Mouse (Mus musculus) adrenal gland (tissue): Measurements from ENCODE around the gene Trpm1.

Experiments used
- intact Hi-C: fragments of 180-260 bp; cut with DNase I; formaldehyde crosslinking; loops from one replicate; pipeline ENCODE4 v1.15.1; 2025
- microRNA-seq, 2 experiments: library from miRNA; unstranded; fragments of <30 nt; microRNA quantifications; one replicate each; pipeline ENCODE4; 2019

Trpm1 gene

DNA sequence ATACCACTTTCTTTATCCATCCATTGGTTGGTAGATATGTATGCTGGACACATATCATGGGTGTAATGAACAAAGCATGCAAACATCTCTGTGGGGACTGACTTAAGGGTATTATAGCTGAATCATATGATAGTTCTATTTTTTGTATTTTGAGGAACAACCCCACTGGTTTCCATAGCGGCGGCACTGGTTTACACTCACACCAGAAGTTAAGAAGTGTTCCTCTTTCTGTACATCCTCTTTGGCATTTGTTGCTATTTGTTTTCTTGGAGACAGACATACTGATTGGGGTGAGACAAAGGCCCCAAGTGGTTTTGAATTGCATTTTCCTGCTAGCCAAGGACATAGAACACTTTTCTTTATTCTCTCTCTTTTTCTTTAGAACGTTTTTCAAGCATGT lies 125.9 kb downstream of the Trpm1 start:
- intact Hi-C loops, result no loop called here

DNA sequence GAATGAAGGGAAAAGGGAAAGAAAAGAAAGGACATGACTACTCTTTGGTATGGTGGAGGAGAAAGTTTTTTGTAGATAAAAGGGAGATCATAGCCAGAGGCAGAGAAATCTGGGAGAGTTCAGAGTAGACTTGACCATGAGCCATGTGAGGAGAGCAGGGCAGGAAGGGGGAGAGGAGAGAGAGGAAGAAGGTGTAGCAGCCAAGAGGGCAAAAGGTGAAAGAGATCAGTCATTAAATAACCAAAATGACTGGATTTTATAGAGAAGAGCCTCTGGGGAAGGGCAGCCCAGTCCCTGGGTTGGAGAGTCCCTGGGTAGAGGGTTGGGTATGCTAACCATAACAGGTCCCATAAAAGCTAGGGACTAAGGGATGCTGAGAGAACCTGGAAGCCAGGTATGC lies 132.9 kb downstream of the Trpm1 start:
- intact Hi-C loops, result loop anchor here (5.0 kb wide), 1 partner anchor 349 kb away; the partner anchor contains the start of gene Klf13

- intact Hi-C loops, result loop anchor here (5.0 kb wide), 1 partner anchor 350 kb away; the partner anchor contains the start of gene Klf13
These were observed 133.9 kb downstream of the Trpm1 start, which contains the start of gene Mtmr10 for GRCm38 (mm10) chr7:64287414-64288091. Mtmr10 (plus strand) TSS chr7:64287653.

DNA sequence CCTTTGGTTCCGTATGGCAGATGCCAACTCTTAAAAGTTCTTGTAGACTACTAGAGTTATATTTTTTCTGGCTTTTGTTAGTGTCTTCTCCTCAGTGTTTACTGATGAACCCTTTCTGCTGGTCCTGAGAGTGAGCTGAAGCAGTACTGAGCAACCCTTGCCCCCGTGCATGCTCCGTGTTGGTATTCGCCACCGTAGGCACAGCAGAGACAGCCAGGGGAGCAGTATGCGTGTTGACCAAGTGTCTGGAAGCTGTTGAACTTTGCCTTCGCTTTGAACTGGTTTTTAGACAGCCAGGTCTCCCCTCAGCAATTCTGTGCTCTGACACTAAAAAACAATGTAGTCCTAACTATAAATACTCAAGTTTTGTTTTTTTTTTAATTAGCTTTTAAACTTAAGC lies 135.8 kb downstream of the Trpm1 start:
- intact Hi-C loops, result loop anchor here (5.0 kb wide), 1 partner anchor 352 kb away; the partner anchor contains the start of gene Klf13

- intact Hi-C loops, result no loop called here
These were observed 136.8 kb downstream of the Trpm1 start for GRCm38 (mm10) chr7:64290431-64290830.

GRCm38 (mm10) chr7:64291722-64292121 lies 138.1 kb downstream of the Trpm1 start:
- intact Hi-C loops, result no loop called here

DNA sequence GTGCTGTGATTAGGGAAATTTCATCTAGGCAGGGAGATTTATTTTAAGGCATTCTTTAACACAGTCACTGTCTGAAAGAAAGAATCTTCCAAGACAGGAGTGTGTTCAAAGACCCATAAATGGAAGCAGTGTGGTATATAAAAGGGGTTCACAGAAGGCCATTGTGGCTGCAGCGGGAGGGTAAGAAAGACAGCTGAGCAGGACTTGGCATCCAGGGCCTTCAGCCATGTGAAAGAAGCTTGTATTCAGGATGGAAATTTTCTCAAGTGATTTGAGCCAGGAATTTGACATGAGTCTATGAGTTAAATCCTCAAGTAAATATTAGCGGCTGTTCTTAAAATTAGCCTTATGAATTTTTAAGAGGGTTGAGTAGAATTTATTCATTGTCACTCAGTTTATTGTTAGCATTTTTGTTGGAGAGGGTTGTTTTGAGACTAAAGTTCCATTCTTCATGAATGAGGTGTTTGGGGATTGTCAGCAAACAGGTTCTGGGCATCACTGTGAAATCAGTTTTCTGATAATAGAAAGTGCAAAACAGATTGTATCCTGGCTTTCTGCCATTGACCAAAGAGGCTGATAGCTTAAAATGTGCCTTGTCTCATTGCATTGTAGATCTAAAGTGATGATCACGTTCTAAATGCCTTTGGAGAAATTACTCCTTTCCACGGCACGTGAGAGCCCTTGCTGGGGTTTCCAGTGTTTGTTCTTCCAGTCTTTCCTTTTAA lies 142.8 kb downstream of the Trpm1 start:
- intact Hi-C loops, result no loop called here

DNA sequence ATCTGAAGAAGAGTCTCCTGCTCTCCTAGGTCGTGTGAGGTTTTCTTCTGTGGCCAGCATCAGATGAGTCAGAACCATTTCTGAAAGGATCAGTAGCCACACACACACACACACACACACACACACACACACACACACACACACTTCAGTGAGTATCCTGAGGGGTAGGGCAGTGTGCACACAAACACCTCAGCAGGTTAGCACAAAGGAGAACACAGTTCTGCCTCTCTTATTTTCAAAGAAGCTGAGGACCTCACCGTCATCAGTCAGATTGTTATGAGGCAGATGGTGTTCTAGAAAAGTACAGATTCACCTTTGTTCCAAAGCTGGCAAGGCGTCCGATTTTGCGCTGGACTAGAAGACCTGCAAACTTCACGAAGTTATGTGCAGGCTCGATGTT lies 156.6 kb downstream of the Trpm1 start:
- intact Hi-C loops, result no loop called here

- intact Hi-C loops, result no loop called here
These were observed 157.1 kb downstream of the Trpm1 start for GRCm38 (mm10) chr7:64310756-64311155.

GRCm38 (mm10) chr7:64312811-64313210 lies 159.2 kb downstream of the Trpm1 start:
- intact Hi-C loops, result no loop called here

Small RNAs within 50 kb of the gene (microRNA-seq; reads per million reads assigned to microRNA genes)
- gene Mir211 (0.11 to 0.86 reads per million in 2 experiments), gene Mir6416 (0 reads per million in 2 experiments)
